Mouse (Mus musculus) ES-Bruce4 (cell line): ENCODE data around the gene H1f0. TPM values are rescaled to one million over a fixed set of nuclear protein-coding genes. Genes with fewer than 3 reads are reported as not detected.
"Not testable (repeated sequence)": the region's sequence is repeated elsewhere in the genome, so short reads cannot be mapped to it uniquely, and the experiment has no call there.

ENCODE experiments used
- H3K27ac ChIP-seq: 2 replicates; pipeline ENCODE4 v1.5.1; 2012; ENCODE audit warnings: low read length, inconsistent platforms; ENCODE audit not compliant: insufficient read depth
- H3K27me3 ChIP-seq: 2 replicates; pipeline ENCODE4 v1.6.1; 2012; ENCODE audit warnings: mild to moderate bottlenecking, low read length, inconsistent platforms; ENCODE audit not compliant: control insufficient read depth, poor library complexity, insufficient read depth, severe bottlenecking
- H3K36me3 ChIP-seq: 2 replicates; pipeline ENCODE4 v1.6.1; 2012; ENCODE audit warnings: inconsistent platforms, mild to moderate bottlenecking, low read length, moderate library complexity; ENCODE audit not compliant: control insufficient read depth, poor library complexity, insufficient read depth, severe bottlenecking
- H3K4me1 ChIP-seq: one replicate; pipeline ENCODE4 v1.8.1; 2011; ENCODE audit warnings: low read length; ENCODE audit not compliant: control insufficient read depth, insufficient read depth
- H3K4me3 ChIP-seq: 2 replicates; pipeline ENCODE4 v1.5.1; 2011; ENCODE audit warnings: low read depth, mild to moderate bottlenecking, low read length
- H3K9ac ChIP-seq: 2 replicates; pipeline ENCODE4 v1.6.1; 2012; ENCODE audit warnings: low read depth, mild to moderate bottlenecking, inconsistent platforms; ENCODE audit not compliant: poor library complexity, severe bottlenecking
- H3K9me3 ChIP-seq: replicated peaks from 2 replicates; pipeline ENCODE4 v1.6.1; 2012; ENCODE audit warnings: mild to moderate bottlenecking, low read length, inconsistent platforms; ENCODE audit not compliant: control insufficient read depth, poor library complexity, insufficient read depth, severe bottlenecking
- CTCF ChIP-seq: IDR thresholded peaks from one replicate; pipeline ENCODE4 v1.8.1; 2011; ENCODE audit warnings: low read depth, low read length
- EP300 ChIP-seq: IDR thresholded peaks from 2 replicates; pipeline ENCODE4 v1.6.1; 2011; ENCODE audit warnings: low read depth, low read length; ENCODE audit not compliant: insufficient read depth
- POLR2A ChIP-seq: IDR thresholded peaks from one replicate; pipeline ENCODE4 v1.8.1; 2011; ENCODE audit warnings: low read length; ENCODE audit not compliant: insufficient read depth
- polyA plus RNA-seq: library from polyadenylated mRNA; stranded (reverse); fragments of >200 nt; gene quantifications from 2 replicates; pipeline ENCODE4 v1.2.4, GENCODE M21; 2011; ENCODE audit warnings: low read depth; ENCODE audit not compliant: missing spikeins, insufficient read depth, insufficient read length

The H1f0 gene
- polyA plus RNA-seq, 1 experiment, result 59.8 TPM

GRCm38 (mm10) chr15:79001559-79001958, 26.7 kb upstream of the H1f0 start:
- Histone ChIP-seq H3K27ac (no peak overlapping the region), H3K4me1 (peaks cover 4% of the 10 kb centered on the region), H3K9ac (no peak overlapping the region), H3K27me3 (no peaks in the 10 kb centered on the region), H3K9me3 (no peaks in the 10 kb centered on the region), H3K36me3 (no peaks in the 10 kb centered on the region), H3K4me3 (no peak overlapping the region)
- TF ChIP-seq POLR2A, result no peak
- TF ChIP-seq EP300, result no peak
- no peak for TF ChIP-seq CTCF

GRCm38 (mm10) chr15:79002036-79002435, 26.2 kb upstream of the H1f0 start:
- TF ChIP-seq EP300 (no peak), CTCF (no peak), POLR2A (no peak)
- no peaks in the 10 kb centered on the region for H3K36me3 ChIP-seq
- H3K9me3 ChIP-seq, result no peaks in the 10 kb centered on the region
- H3K9ac ChIP-seq, result no peak overlapping the region
- H3K27ac ChIP-seq, result no peak overlapping the region
- H3K27me3 ChIP-seq, result no peaks in the 10 kb centered on the region
- H3K4me1 ChIP-seq, result peaks cover 4% of the 10 kb centered on the region
- H3K4me3 ChIP-seq, result no peak overlapping the region

GRCm38 (mm10) chr15:79003079-79003478, 25.2 kb upstream of the H1f0 start:
- Histone ChIP-seq H3K27ac (no peak overlapping the region), H3K36me3 (no peaks in the 10 kb centered on the region), H3K9me3 (no peaks in the 10 kb centered on the region), H3K27me3 (no peaks in the 10 kb centered on the region), H3K4me1 (peaks cover 2% of the 10 kb centered on the region), H3K9ac (no peak overlapping the region), H3K4me3 (no peak overlapping the region)
- TF ChIP-seq POLR2A (no peak), EP300 (no peak), CTCF (no peak)

- Histone ChIP-seq H3K27ac (no peak overlapping the region), H3K27me3 (no peaks in the 10 kb centered on the region), H3K4me3 (no peak overlapping the region), H3K9me3 (no peaks in the 10 kb centered on the region), H3K36me3 (no peaks in the 10 kb centered on the region), H3K4me1 (peaks cover 6% of the 10 kb centered on the region), H3K9ac (no peak overlapping the region)
- TF ChIP-seq CTCF (no peak), POLR2A (no peak), EP300 (no peak)
Observed at GRCm38 (mm10) chr15:79005581-79005980, 22.7 kb upstream of the H1f0 start.

- Histone ChIP-seq H3K36me3 (no peaks in the 10 kb centered on the region), H3K4me3 (no peak overlapping the region)
Observed at GRCm38 (mm10) chr15:79006638-79007037, 21.6 kb upstream of the H1f0 start.

GRCm38 (mm10) chr15:79007059-79007458, 21.2 kb upstream of the H1f0 start:
- Histone ChIP-seq H3K4me1 (peaks cover 6% of the 10 kb centered on the region), H3K4me3 (no peak overlapping the region), H3K9ac (no peak overlapping the region), H3K27me3 (no peaks in the 10 kb centered on the region), H3K27ac (no peak overlapping the region), H3K36me3 (no peaks in the 10 kb centered on the region), H3K9me3 (no peaks in the 10 kb centered on the region)
- no peak for TF ChIP-seq EP300
- TF ChIP-seq CTCF, result no peak
- no peak for TF ChIP-seq POLR2A

More at GRCm38 (mm10) chr15:79006638-79007037, 21.6 kb upstream of the H1f0 start:
- peaks cover 6% of the 10 kb centered on the region for H3K4me1 ChIP-seq
- H3K9ac ChIP-seq, result no peak overlapping the region
- TF ChIP-seq EP300 (no peak), CTCF (no peak), POLR2A (no peak)
- H3K27me3 ChIP-seq, result no peaks in the 10 kb centered on the region
- no peaks in the 10 kb centered on the region for H3K9me3 ChIP-seq
- H3K27ac ChIP-seq, result no peak overlapping the region

GRCm38 (mm10) chr15:79007836-79008235, 20.4 kb upstream of the H1f0 start:
- not testable (repeated sequence) for H3K4me3 ChIP-seq, H3K36me3 ChIP-seq, H3K9ac ChIP-seq, H3K27ac ChIP-seq, H3K27me3 ChIP-seq, H3K9me3 ChIP-seq, H3K4me1 ChIP-seq
